Mouse (Mus musculus) liver, postnatal 0 days (tissue): ENCODE results near the gene Dnaja3. TPM values are rescaled to one million over a fixed set of nuclear protein-coding genes. Genes with fewer than 3 reads are reported as not detected.

Experiments used
- ATAC-seq: fragments of 200-750 bp; cut with Nextera tagmentation; 2 replicates; pipeline ENCODE4 v1.8.0; 2017; ENCODE audit warnings: mild to moderate bottlenecking, moderate library complexity
- DNase-seq: peaks from one replicate; pipeline ENCODE4 v3.0.0-alpha.2; 2016
- H3K27ac ChIP-seq: fragments of 300-500 bp; sonication (generic); 2 replicates; pipeline ENCODE4 v1.5.1; 2014; ENCODE audit warnings: antibody characterized with exemption, moderate library complexity, mild to moderate bottlenecking, low read depth
- H3K27me3 ChIP-seq: fragments of 300-500 bp; sonication (generic); 2 replicates; pipeline ENCODE4 v1.6.1; 2014; ENCODE audit warnings: low read length, control low read depth, mixed read lengths; ENCODE audit not compliant: insufficient read depth
- H3K36me3 ChIP-seq: fragments of 300-500 bp; sonication (generic); replicated peaks from 2 replicates; pipeline ENCODE4 v1.6.1; 2014; ENCODE audit warnings: mild to moderate bottlenecking, control low read depth, low read length, moderate library complexity, mixed read lengths; ENCODE audit not compliant: insufficient read depth
- H3K4me1 ChIP-seq: fragments of 300-500 bp; sonication (generic); 2 replicates; pipeline ENCODE4 v1.6.1; 2014; ENCODE audit warnings: antibody characterized with exemption, mild to moderate bottlenecking, control low read depth; ENCODE audit not compliant: insufficient read depth
- H3K4me2 ChIP-seq: fragments of 300-500 bp; sonication (generic); 2 replicates; pipeline ENCODE4 v1.6.1; 2014; ENCODE audit warnings: low read depth, mild to moderate bottlenecking, low read length, moderate library complexity, mixed read lengths
- H3K4me3 ChIP-seq: fragments of 300-500 bp; sonication (generic); 2 replicates; pipeline ENCODE4 v1.5.1; 2014; ENCODE audit warnings: low read depth, low read length
- H3K9ac ChIP-seq: fragments of 300-500 bp; sonication (generic); replicated peaks from 2 replicates; pipeline ENCODE4 v1.6.1; 2014; ENCODE audit warnings: mild to moderate bottlenecking, moderate library complexity
- H3K9me3 ChIP-seq: fragments of 300-500 bp; sonication (generic); 2 replicates; pipeline ENCODE4 v1.6.1; 2016; ENCODE audit warnings: mild to moderate bottlenecking, control low read depth, low read length, mixed read lengths
- CTCF ChIP-seq: sonication (generic); IDR thresholded peaks from 2 replicates; pipeline ENCODE4 v1.5.1; 2016; ENCODE audit warnings: antibody characterized with exemption, low read depth
- EP300 ChIP-seq: IDR thresholded peaks from 2 replicates; pipeline ENCODE4 v1.6.1; 2016; ENCODE audit warnings: antibody characterized with exemption, low read depth, mild to moderate bottlenecking
- WGBS: fragments of 180-500 bp; shearing (Covaris S2); extraction: QIAGEN DNeasy Blood & Tissue Kit; methylation state at CpG from one replicate; pipeline ENCODE4 v1.1.7; 2014; ENCODE audit not compliant: insufficient replicate concordance; 5-methylcytosine and 5-hydroxymethylcytosine counted together
- polyA plus RNA-seq: library from polyadenylated mRNA; unstranded; fragments of >200 nt; fragmentation: Nextera tagmentation; extraction: Ambion mirVana; gene quantifications from 2 replicates; pipeline ENCODE4 v1.2.1, GENCODE M21; 2015

The Dnaja3 gene
- polyA plus RNA-seq, 1 experiment from 2014 or later, result 70.5 TPM

DNA sequence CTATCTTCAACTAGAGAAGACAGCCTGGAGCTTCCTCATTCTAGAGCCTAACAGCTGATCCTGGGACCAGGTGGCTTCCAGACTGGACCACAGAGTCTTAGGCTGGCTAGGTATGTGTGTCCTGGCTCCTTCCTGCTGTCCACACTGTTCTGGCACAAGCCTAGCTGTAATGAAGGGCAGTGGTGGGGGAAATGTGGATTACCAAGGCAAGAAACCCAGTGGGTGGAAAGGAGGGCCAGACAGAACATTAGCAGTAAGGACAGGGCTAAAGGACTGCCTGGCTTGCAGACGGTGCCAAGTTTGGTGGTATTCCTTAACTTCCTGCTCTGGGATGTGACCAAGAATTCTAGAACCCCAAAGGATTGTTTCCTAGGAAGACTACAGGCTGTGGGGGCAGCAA is 11.3 kb downstream of the Dnaja3 start:
- Histone ChIP-seq H3K4me1 (peaks cover 8% of the 10 kb centered on the region), H3K4me2 (no peak overlapping the region), H3K4me3 (no peak overlapping the region), H3K9ac (0 out of 2 replicates have a peak overlapping the region, but pooled peaks have one; percentile 16), H3K27ac (no peak overlapping the region), H3K27me3 (no peaks in the 10 kb centered on the region), H3K9me3 (no peaks in the 10 kb centered on the region), H3K36me3 (peaks cover 67% of the 10 kb centered on the region)
- TF ChIP-seq EP300 (no peak), CTCF (no peak)
- 81% methylated on average over 1 of the region's 1 CpGs for WGBS
- DNase-seq (no peak), ATAC-seq (no peak)

DNA sequence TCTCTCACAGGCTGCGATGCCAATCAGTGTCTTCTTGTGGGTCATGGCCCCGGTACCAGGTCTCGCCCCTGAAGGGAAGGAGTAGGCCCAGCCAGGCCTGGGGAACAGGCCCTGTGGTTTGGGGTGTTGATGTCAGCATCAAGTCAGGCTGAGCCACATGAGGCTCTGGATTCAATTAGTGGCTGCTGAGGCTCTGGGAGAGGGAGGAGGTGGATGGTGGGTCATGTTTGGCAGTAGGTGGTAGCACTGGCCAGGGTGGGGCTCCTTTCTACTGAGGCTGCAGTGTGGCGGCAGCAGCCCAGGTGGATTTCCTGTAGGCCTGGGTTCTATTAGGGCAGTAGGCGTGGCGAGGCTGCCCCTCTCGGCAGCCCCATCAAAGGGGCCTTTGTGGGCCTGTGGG is 11.8 kb downstream of the Dnaja3 start:
- Histone ChIP-seq H3K9ac (0 out of 2 replicates have a peak overlapping the region, but pooled peaks have one; percentile 16), H3K4me1 (peaks cover 8% of the 10 kb centered on the region), H3K4me2 (no peak overlapping the region), H3K9me3 (no peaks in the 10 kb centered on the region), H3K27ac (no peak overlapping the region), H3K27me3 (no peaks in the 10 kb centered on the region), H3K4me3 (no peak overlapping the region), H3K36me3 (peaks cover 67% of the 10 kb centered on the region)
- 67% methylated on average over 7 of the region's 7 CpGs for WGBS
- TF ChIP-seq CTCF (no peak), EP300 (no peak)
- DNase-seq (no peak), ATAC-seq (no peak)

- no peak overlapping the region for H3K4me2 ChIP-seq
- no peaks in the 10 kb centered on the region for H3K27me3 ChIP-seq
- DNase-seq (no peak), ATAC-seq (no peak)
- H3K4me3 ChIP-seq, result no peak overlapping the region
- no peak overlapping the region for H3K9ac ChIP-seq
- H3K9me3 ChIP-seq, result no peaks in the 10 kb centered on the region
- H3K27ac ChIP-seq, result no peak overlapping the region
- WGBS, result 71% methylated on average over 4 of the region's 4 CpGs
- TF ChIP-seq EP300, result no peak
- TF ChIP-seq CTCF, result no peak
- H3K4me1 ChIP-seq, result peaks cover 8% of the 10 kb centered on the region
- peaks cover 71% of the 10 kb centered on the region for H3K36me3 ChIP-seq
Observed at GRCm38 (mm10) chr16:4652707-4653416, 13.1 kb downstream of the Dnaja3 start.

- H3K27ac ChIP-seq, result no peak overlapping the region
- no peak overlapping the region for H3K9ac ChIP-seq
- 84% methylated on average over 10 of the region's 10 CpGs for WGBS
- H3K4me2 ChIP-seq, result 0 out of 2 replicates have a peak overlapping the region, but pooled peaks have one; percentile 6
- TF ChIP-seq CTCF (no peak), EP300 (no peak)
- DNase-seq (no peak), ATAC-seq (0 out of 2 replicates have a peak, but pooled peaks have one; percentile 35)
- no peak overlapping the region for H3K4me3 ChIP-seq
- H3K36me3 ChIP-seq, result peaks cover 55% of the 10 kb centered on the region
- no peaks in the 10 kb centered on the region for H3K9me3 ChIP-seq
- H3K4me1 ChIP-seq, result peaks cover 8% of the 10 kb centered on the region
- no peaks in the 10 kb centered on the region for H3K27me3 ChIP-seq
Observed at GRCm38 (mm10) chr16:4654706-4655105, 14.9 kb downstream of the Dnaja3 start.

DNA sequence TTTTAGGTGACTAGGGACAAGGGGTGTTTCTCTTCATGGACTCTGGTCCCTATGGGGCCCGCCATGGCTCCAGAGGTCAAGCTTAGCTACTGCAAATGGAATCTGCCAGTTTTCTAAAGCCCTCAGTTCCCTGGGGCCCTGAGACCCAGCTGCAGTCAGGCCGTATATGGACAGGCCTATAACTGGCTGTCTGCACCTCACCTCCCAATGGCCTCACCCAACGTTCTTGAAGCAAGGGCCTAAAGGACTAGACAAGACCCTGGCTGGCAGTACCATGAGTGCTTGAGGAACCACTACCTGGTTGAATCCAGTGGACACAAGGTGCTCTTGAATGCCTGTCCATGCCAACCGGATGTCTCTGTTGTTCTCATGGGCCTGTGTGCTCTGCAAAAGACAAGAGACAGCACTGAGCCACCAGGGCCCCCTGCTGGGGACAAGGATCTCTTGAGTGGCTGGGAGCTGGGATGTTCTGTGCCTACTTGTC is 15.5 kb downstream of the Dnaja3 start:
- DNase-seq (no peak), ATAC-seq (peak; percentile 57)
- Histone ChIP-seq H3K4me3 (no peak overlapping the region), H3K36me3 (peaks cover 50% of the 10 kb centered on the region), H3K9me3 (no peaks in the 10 kb centered on the region), H3K4me2 (0 out of 2 replicates have a peak overlapping the region, but pooled peaks have one; percentile 6), H3K27ac (peak overlapping the region; percentile 55; the same call in 1 of the 2 replicates), H3K9ac (peak overlapping the region; percentile 16; the same call in 1 of the 2 replicates), H3K27me3 (no peaks in the 10 kb centered on the region), H3K4me1 (peaks cover 8% of the 10 kb centered on the region)
- WGBS, result 63% methylated on average over 4 of the region's 4 CpGs
- no peak for TF ChIP-seq EP300
- TF ChIP-seq CTCF, result peak; percentile 51

DNA sequence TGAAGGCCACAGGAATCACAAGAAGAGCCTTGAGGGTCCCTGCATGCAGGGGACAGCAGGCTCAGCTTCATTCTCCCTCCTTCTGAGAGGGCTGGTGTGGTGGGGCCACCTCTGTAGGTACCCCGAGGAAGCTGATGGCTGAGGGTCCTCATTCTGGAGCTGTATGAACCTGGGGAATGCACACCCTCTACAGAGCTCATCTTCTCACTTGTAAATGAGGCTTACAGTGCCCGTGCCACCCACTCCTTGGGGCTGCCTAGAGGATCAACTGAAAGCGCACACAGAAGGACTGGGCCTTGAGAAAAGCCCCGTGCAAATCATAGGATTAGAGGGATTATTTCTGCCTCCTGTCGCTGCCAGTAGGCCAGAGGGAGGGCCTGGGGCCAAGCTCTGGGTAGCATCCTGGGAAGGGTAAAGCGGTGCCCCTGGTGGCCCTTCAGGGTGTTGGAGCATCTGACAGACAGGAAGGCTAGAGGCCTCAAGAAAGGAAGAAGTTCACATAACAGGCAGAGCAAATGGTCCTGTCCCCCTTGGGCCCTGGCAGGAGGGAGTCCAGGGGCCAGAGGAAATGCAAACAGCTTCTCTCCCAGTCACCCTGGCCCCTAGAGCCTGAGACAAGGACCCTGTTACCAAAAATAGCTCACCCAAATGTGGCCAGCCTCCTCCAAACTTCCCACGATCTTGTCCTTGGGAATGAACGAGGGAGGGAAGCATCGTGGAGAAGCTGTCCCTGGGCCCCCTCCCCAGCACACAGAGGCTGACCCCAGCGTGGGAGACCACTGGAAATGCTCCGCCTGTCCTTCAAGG is 16.2 kb downstream of the Dnaja3 start:
- ATAC-seq (no peak), DNase-seq (no peak)
- TF ChIP-seq EP300 (no peak), CTCF (peak; percentile 28; the same call in 1 of the 2 replicates)
- peaks cover 47% of the 10 kb centered on the region for H3K36me3 ChIP-seq
- no peak overlapping the region for H3K4me2 ChIP-seq
- 0 out of 2 replicates have a peak overlapping the region, but pooled peaks have one; percentile 4 for H3K27ac ChIP-seq
- H3K9me3 ChIP-seq, result no peaks in the 10 kb centered on the region
- H3K4me3 ChIP-seq, result no peak overlapping the region
- WGBS, result 37% methylated on average over 11 of the region's 11 CpGs
- peak overlapping the region; percentile 16; the same call in 1 of the 2 replicates for H3K9ac ChIP-seq
- peaks cover 8% of the 10 kb centered on the region for H3K4me1 ChIP-seq
- H3K27me3 ChIP-seq, result no peaks in the 10 kb centered on the region
